ENCODE assay signal across 17 mouse cellular contexts in genomic region chr12:85621673-85622072, GRCm38 (mm10). TPM values are rescaled to one million over a fixed set of nuclear protein-coding genes. Genes with fewer than 3 reads are reported as not detected.
DNase-seq lines count a peak whose midpoint lies in the region; ATAC-seq and TF ChIP-seq lines count a peak whose summit lies in the region.
"Had no signal": no experiment of that assay in that cellular context is flagged by ENCODE, and none has a peak within 500 bp of the region (broad histone marks: within the 10 kb centered on the region; RNA-seq: fewer than 3 reads in every experiment).

No protein-coding gene starts in this region.

- DNase-seq in gastrocnemius, adult 2 months, result no peak
- no peak for DNase-seq in gastrocnemius, adult 18-20 months (ENCODE audit: low spot score)
- peak; percentile 38 for DNase-seq in retina, postnatal 1 day
- DNase-seq in retina, embryonic 14.5 days (ENCODE audit: low spot score), result no peak
- no peak for DNase-seq in right cerebral cortex, adult 2 months (ENCODE audit: low spot score in 2 of 2)
- DNase-seq in heart, postnatal 10 days, result no peak
- DNase-seq: B cell, adult 2 months; cerebellum, adult 9-10 months; kidney, postnatal 14 days; left cerebral cortex, postnatal 4 days; liver, embryonic 13.5 days; lung, postnatal 10 days; right cerebral cortex, postnatal 25 days; thymus, postnatal 25 days had no signal

- intact Hi-C loops in gastrocnemius, adult 2 months (cut with DNase I), result no loop called here
- intact Hi-C loops in heart, postnatal 10 days (cut with DNase I), result no loop called here

- no peak for ATAC-seq in hindbrain, embryonic 13.5 days (ENCODE audit: low FRiP score)
- ATAC-seq: intestine, embryonic 15.5 days had no signal

- no peaks in the 10 kb centered on the region for H3K9me3 ChIP-seq in hindbrain, embryonic 13.5 days
- H3K9me3 ChIP-seq: intestine, embryonic 15.5 days; liver, embryonic 13.5 days; midbrain, embryonic 12.5 days had no signal

- no peak for TF ChIP-seq CTCF in gastrocnemius, adult 2 months (IDR thresholded peaks at IDR 0.05)

- 62% methylated on average over 4 of the region's 4 CpGs for WGBS in hindbrain, embryonic 13.5 days

- H3K4me1 ChIP-seq in hindbrain, embryonic 13.5 days (replicated peaks), result peaks cover 55% of the 10 kb centered on the region

- H3K9ac ChIP-seq in hindbrain, embryonic 13.5 days, result no peak overlapping the region
- H3K9ac ChIP-seq: intestine, embryonic 15.5 days; liver, embryonic 13.5 days; midbrain, embryonic 12.5 days had no signal

- no peak overlapping the region for H3K4me2 ChIP-seq in hindbrain, embryonic 13.5 days
- H3K4me2 ChIP-seq: intestine, embryonic 15.5 days; liver, embryonic 13.5 days; midbrain, embryonic 12.5 days had no signal

- no peak overlapping the region for H3K4me3 ChIP-seq in gastrocnemius, adult 2 months
- no peak overlapping the region for H3K4me3 ChIP-seq in hindbrain, embryonic 13.5 days
- H3K4me3 ChIP-seq: intestine, embryonic 15.5 days; liver, embryonic 13.5 days; midbrain, embryonic 12.5 days had no signal

- no peaks in the 10 kb centered on the region for H3K27me3 ChIP-seq in hindbrain, embryonic 13.5 days
- H3K27me3 ChIP-seq: intestine, embryonic 15.5 days; liver, embryonic 13.5 days; midbrain, embryonic 12.5 days had no signal

- H3K27ac ChIP-seq in gastrocnemius, adult 2 months, result peak overlapping the region; percentile 43
- peak overlapping the region; percentile 80 for H3K27ac ChIP-seq in hindbrain, embryonic 13.5 days
- H3K27ac ChIP-seq: intestine, embryonic 15.5 days; liver, embryonic 13.5 days had no signal

- H3K36me3 ChIP-seq in hindbrain, embryonic 13.5 days, result peaks cover 5% of the 10 kb centered on the region; the same call in 1 of the 2 replicates
- H3K36me3 ChIP-seq: intestine, embryonic 15.5 days; liver, embryonic 13.5 days; midbrain, embryonic 12.5 days had no signal

RNA-seq across cellular contexts. Expression of gene Jdp2, which starts 22.8 kb away (rescaled TPM):
- 1 to 10 TPM; 3.9 to 8.8 TPM for total RNA-seq in gastrocnemius, adult 2 months (2021)
- total RNA-seq in gastrocnemius, adult 18-20 months (2021), result 1 to 10 TPM; 3.6 to 4.7 TPM
- 0.32 and 0.42 TPM in 2 replicates for polyA plus RNA-seq in hindbrain, embryonic 13.5 days (2015; fragmentation: Nextera tagmentation; extraction: Ambion mirVana)
- 10 to 100 TPM; 12.6 to 20.2 TPM for total RNA-seq in heart, postnatal 10 days (2021)
